Comparison of ENCODE assay signal across 11 mouse cellular contexts in genomic region chr7:46719526-46719925, GRCm38 (mm10). TPM values are rescaled to one million over a fixed set of nuclear protein-coding genes. Genes with fewer than 3 reads are reported as not detected.
DNase-seq lines count a peak whose midpoint lies in the region; ATAC-seq and TF ChIP-seq lines count a peak whose summit lies in the region.
"Had no signal": no experiment of that assay in that cellular context is flagged by ENCODE, and none has a peak within 500 bp of the region (broad histone marks: within the 10 kb centered on the region; RNA-seq: fewer than 3 reads in every experiment).

No protein-coding gene starts in this region.

- no peak for TF ChIP-seq CTCF in gastrocnemius, adult 2 months (IDR thresholded peaks at IDR 0.05)
- no peak for TF ChIP-seq CTCF in liver, postnatal 0 days (IDR thresholded peaks at IDR 0.05; ENCODE audit: low read depth)

- no peak overlapping the region for H3K27ac ChIP-seq in embryonic facial prominence, embryonic 12.5 days
- no peak overlapping the region for H3K27ac ChIP-seq in embryonic facial prominence, embryonic 10.5 days (replicated peaks)
- H3K27ac ChIP-seq in gastrocnemius, adult 2 months = peak overlapping the region; percentile 69; the same call in 1 of the 2 replicates
- H3K27ac ChIP-seq in liver, postnatal 0 days (ENCODE audit: low read depth) = 0 out of 2 replicates have a peak overlapping the region, but pooled peaks have one; percentile 2
- H3K27ac ChIP-seq in midbrain, embryonic 11.5 days (ENCODE audit: low read depth, low read length) = no peak overlapping the region
- H3K27ac ChIP-seq: forebrain, embryonic 13.5 days; limb, embryonic 13.5 days had no signal

- WGBS in embryonic facial prominence, embryonic 12.5 days = 80% methylated on average over 7 of the region's 7 CpGs
- 83% methylated on average over 7 of the region's 7 CpGs for WGBS in embryonic facial prominence, embryonic 10.5 days
- WGBS in liver, postnatal 0 days (ENCODE audit: insufficient replicate concordance) = 50% methylated on average over 7 of the region's 7 CpGs
- 81% methylated on average over 7 of the region's 7 CpGs for WGBS in midbrain, embryonic 11.5 days

- no peaks in the 10 kb centered on the region for H3K4me1 ChIP-seq in embryonic facial prominence, embryonic 12.5 days
- no peaks in the 10 kb centered on the region for H3K4me1 ChIP-seq in embryonic facial prominence, embryonic 10.5 days
- peaks cover 5% of the 10 kb centered on the region for H3K4me1 ChIP-seq in liver, postnatal 0 days (ENCODE audit: insufficient read depth)
- no peaks in the 10 kb centered on the region for H3K4me1 ChIP-seq in midbrain, embryonic 11.5 days (ENCODE audit: control insufficient read depth, insufficient read depth, low read length)
- H3K4me1 ChIP-seq: forebrain, embryonic 13.5 days; limb, embryonic 13.5 days had no signal

- 0 out of 2 replicates have a peak, but pooled peaks have one; percentile 52 for ATAC-seq in embryonic facial prominence, embryonic 12.5 days (ENCODE audit: insufficient number of reproducible peaks, insufficient read depth, low FRiP score, low TSS enrichment)
- peak; percentile 89 for ATAC-seq in liver, postnatal 0 days
- ATAC-seq in midbrain, embryonic 11.5 days (ENCODE audit: low FRiP score) = no peak

- DNase-seq in embryonic facial prominence, embryonic 10.5 days (ENCODE audit: low spot score) = no peak
- DNase-seq in NIH3T3 (ENCODE audit: low read depth) = peak; percentile 85
- DNase-seq in gastrocnemius, adult 2 months = peak; percentile 75
- peak; percentile 66 for DNase-seq in liver, postnatal 0 days
- no peak for DNase-seq in midbrain, embryonic 11.5 days (ENCODE audit: low spot score, missing footprints)
- DNase-seq in layer of hippocampus, postnatal 25 days (ENCODE audit: extremely low spot score in 1 of 2, low spot score in 1 of 2) = no peak
- DNase-seq in c-Kit-positive CD71-positive TER-119-positive erythroid progenitor cells, embryonic 14.5 days (ENCODE audit: low spot score) = no peak

- intact Hi-C loops in gastrocnemius, adult 2 months (cut with DNase I) = no loop called here

- H3K4me2 ChIP-seq in embryonic facial prominence, embryonic 12.5 days (replicated peaks) = no peak overlapping the region
- H3K4me2 ChIP-seq in liver, postnatal 0 days (ENCODE audit: low read depth, low read length) = no peak overlapping the region
- no peak overlapping the region for H3K4me2 ChIP-seq in midbrain, embryonic 11.5 days
- H3K4me2 ChIP-seq: forebrain, embryonic 13.5 days; limb, embryonic 13.5 days had no signal

- no peaks in the 10 kb centered on the region for H3K27me3 ChIP-seq in embryonic facial prominence, embryonic 12.5 days
- no peaks in the 10 kb centered on the region for H3K27me3 ChIP-seq in embryonic facial prominence, embryonic 10.5 days (replicated peaks; ENCODE audit: low read depth, poor library complexity, severe bottlenecking)
- H3K27me3 ChIP-seq in liver, postnatal 0 days (ENCODE audit: insufficient read depth, low read length) = no peaks in the 10 kb centered on the region
- no peaks in the 10 kb centered on the region for H3K27me3 ChIP-seq in midbrain, embryonic 11.5 days (ENCODE audit: control insufficient read depth, insufficient read depth, low read length)
- H3K27me3 ChIP-seq: limb, embryonic 13.5 days had no signal

- H3K36me3 ChIP-seq in embryonic facial prominence, embryonic 12.5 days = no peaks in the 10 kb centered on the region
- H3K36me3 ChIP-seq in embryonic facial prominence, embryonic 10.5 days (replicated peaks) = no peaks in the 10 kb centered on the region
- no peaks in the 10 kb centered on the region for H3K36me3 ChIP-seq in liver, postnatal 0 days (replicated peaks; ENCODE audit: insufficient read depth, low read length)
- H3K36me3 ChIP-seq in midbrain, embryonic 11.5 days (ENCODE audit: control insufficient read depth, insufficient read depth, low read length) = no peaks in the 10 kb centered on the region
- H3K36me3 ChIP-seq: limb, embryonic 13.5 days had no signal

- H3K9ac ChIP-seq in embryonic facial prominence, embryonic 12.5 days = no peak overlapping the region
- no peak overlapping the region for H3K9ac ChIP-seq in liver, postnatal 0 days (replicated peaks)
- no peak overlapping the region for H3K9ac ChIP-seq in midbrain, embryonic 11.5 days (ENCODE audit: low read length)
- H3K9ac ChIP-seq: forebrain, embryonic 13.5 days; limb, embryonic 13.5 days had no signal

- no peaks in the 10 kb centered on the region for H3K9me3 ChIP-seq in embryonic facial prominence, embryonic 12.5 days
- H3K9me3 ChIP-seq in embryonic facial prominence, embryonic 10.5 days = no peaks in the 10 kb centered on the region
- H3K9me3 ChIP-seq in liver, postnatal 0 days (ENCODE audit: low read length) = no peaks in the 10 kb centered on the region
- H3K9me3 ChIP-seq in midbrain, embryonic 11.5 days (ENCODE audit: control insufficient read depth, low read length) = no peaks in the 10 kb centered on the region
- H3K9me3 ChIP-seq: forebrain, embryonic 13.5 days; limb, embryonic 13.5 days had no signal

- H3K4me3 ChIP-seq in embryonic facial prominence, embryonic 12.5 days = no peak overlapping the region
- H3K4me3 ChIP-seq in embryonic facial prominence, embryonic 10.5 days = no peak overlapping the region
- no peak overlapping the region for H3K4me3 ChIP-seq in gastrocnemius, adult 2 months
- H3K4me3 ChIP-seq in liver, postnatal 0 days (ENCODE audit: low read depth, low read length) = no peak overlapping the region
- no peak overlapping the region for H3K4me3 ChIP-seq in midbrain, embryonic 11.5 days (ENCODE audit: low read depth, low read length)
- H3K4me3 ChIP-seq: forebrain, embryonic 13.5 days; limb, embryonic 13.5 days had no signal

- peak; percentile 76 for TF ChIP-seq EP300 in liver, postnatal 0 days (IDR thresholded peaks at IDR 0.05; ENCODE audit: low read depth)

RNA-seq across cellular contexts. Expression of gene Saa3, which starts 4.0 kb away (rescaled TPM):
- polyA plus RNA-seq in embryonic facial prominence, embryonic 12.5 days (2016; fragmentation: Nextera tagmentation; extraction: Ambion mirVana) = 0.17 TPM in 1 of 2 replicates, not detected in the other
- polyA plus RNA-seq in embryonic facial prominence, embryonic 10.5 days (2016; fragmentation: Nextera tagmentation; extraction: Ambion mirVana) = not detected in 2 replicates
- total RNA-seq in gastrocnemius, adult 2 months (2021) = not detected
- polyA plus RNA-seq in liver, postnatal 0 days (2015; fragmentation: Nextera tagmentation; extraction: Ambion mirVana) = 5.4 and 11.9 TPM in 2 replicates
- polyA plus RNA-seq in midbrain, embryonic 11.5 days (2014; fragmentation: Nextera tagmentation; extraction: Ambion mirVana) = 0.07 TPM in 1 of 2 replicates, not detected in the other
- not detected for total RNA-seq in layer of hippocampus, postnatal 25 days (2021)
- total RNA-seq: neutrophil, adult 5-6 weeks had no signal

RNA-seq across cellular contexts. Expression of gene Saal1, which starts 9.0 kb away (rescaled TPM):
- polyA plus RNA-seq in embryonic facial prominence, embryonic 12.5 days (2016; fragmentation: Nextera tagmentation; extraction: Ambion mirVana) = 37.3 and 39.2 TPM in 2 replicates
- polyA plus RNA-seq in embryonic facial prominence, embryonic 10.5 days (2016; fragmentation: Nextera tagmentation; extraction: Ambion mirVana) = 40.7 and 46.0 TPM in 2 replicates
- 1 to 10 TPM; 2.7 to 3.3 TPM for total RNA-seq in gastrocnemius, adult 2 months (2021)
- 6.5 and 6.9 TPM in 2 replicates for polyA plus RNA-seq in liver, postnatal 0 days (2015; fragmentation: Nextera tagmentation; extraction: Ambion mirVana)
- polyA plus RNA-seq in midbrain, embryonic 11.5 days (2014; fragmentation: Nextera tagmentation; extraction: Ambion mirVana) = 42.4 and 44.1 TPM in 2 replicates
- total RNA-seq in layer of hippocampus, postnatal 25 days (2021) = 10 to 100 TPM in 1 of 2 experiments, 1 to 10 TPM in 1; 9.5 to 10.6 TPM

RNA-seq across cellular contexts. Expression of gene Saa4, which starts 12.9 kb away (rescaled TPM):
- polyA plus RNA-seq in embryonic facial prominence, embryonic 12.5 days (2016; fragmentation: Nextera tagmentation; extraction: Ambion mirVana) = not detected in 2 replicates
- polyA plus RNA-seq in embryonic facial prominence, embryonic 10.5 days (2016; fragmentation: Nextera tagmentation; extraction: Ambion mirVana) = not detected in 2 replicates
- total RNA-seq in gastrocnemius, adult 2 months (2021) = not detected
- 2.3 and 2.4 TPM in 2 replicates for polyA plus RNA-seq in liver, postnatal 0 days (2015; fragmentation: Nextera tagmentation; extraction: Ambion mirVana)
- not detected in 2 replicates for polyA plus RNA-seq in midbrain, embryonic 11.5 days (2014; fragmentation: Nextera tagmentation; extraction: Ambion mirVana)
- total RNA-seq in layer of hippocampus, postnatal 25 days (2021) = not detected
- total RNA-seq: neutrophil, adult 5-6 weeks had no signal
- polyA plus RNA-seq: forebrain, embryonic 13.5 days; limb, embryonic 13.5 days had no signal

RNA-seq across cellular contexts. Expression of gene Saa1, which starts 23.3 kb away (rescaled TPM):
- polyA plus RNA-seq in embryonic facial prominence, embryonic 12.5 days (2016; fragmentation: Nextera tagmentation; extraction: Ambion mirVana) = 0.69 and 1.1 TPM in 2 replicates
- 1.3 and 1.5 TPM in 2 replicates for polyA plus RNA-seq in embryonic facial prominence, embryonic 10.5 days (2016; fragmentation: Nextera tagmentation; extraction: Ambion mirVana)
- total RNA-seq in gastrocnemius, adult 2 months (2021) = not detected
- polyA plus RNA-seq in liver, postnatal 0 days (2015; fragmentation: Nextera tagmentation; extraction: Ambion mirVana) = 0.38 and 0.63 TPM in 2 replicates
- polyA plus RNA-seq in midbrain, embryonic 11.5 days (2014; fragmentation: Nextera tagmentation; extraction: Ambion mirVana) = not detected in 2 replicates
- total RNA-seq in layer of hippocampus, postnatal 25 days (2021) = not detected
- total RNA-seq: neutrophil, adult 5-6 weeks had no signal
- polyA plus RNA-seq: forebrain, embryonic 13.5 days had no signal

RNA-seq across cellular contexts. Expression of gene Saa2, which starts 32.1 kb away (rescaled TPM):
- not detected in 2 replicates for polyA plus RNA-seq in embryonic facial prominence, embryonic 12.5 days (2016; fragmentation: Nextera tagmentation; extraction: Ambion mirVana)
- polyA plus RNA-seq in embryonic facial prominence, embryonic 10.5 days (2016; fragmentation: Nextera tagmentation; extraction: Ambion mirVana) = 1.5 and 1.8 TPM in 2 replicates
- total RNA-seq in gastrocnemius, adult 2 months (2021) = not detected
- polyA plus RNA-seq in liver, postnatal 0 days (2015; fragmentation: Nextera tagmentation; extraction: Ambion mirVana) = 0.19 and 0.25 TPM in 2 replicates
- not detected in 2 replicates for polyA plus RNA-seq in midbrain, embryonic 11.5 days (2014; fragmentation: Nextera tagmentation; extraction: Ambion mirVana)
- not detected for total RNA-seq in layer of hippocampus, postnatal 25 days (2021)
- total RNA-seq: neutrophil, adult 5-6 weeks had no signal
- polyA plus RNA-seq: forebrain, embryonic 13.5 days had no signal

Comparison
In these comparisons a context has a peak if more than half of its experiments do, and no peak if none do; other contexts are left out.
1. H3K27ac ChIP-seq: peak in gastrocnemius, adult 2 months (single experiment) and liver, postnatal 0 days (single experiment); none in embryonic facial prominence, embryonic 12.5 days (single experiment), embryonic facial prominence, embryonic 10.5 days (single experiment) and midbrain, embryonic 11.5 days (single experiment).
2. DNase-seq: peak in NIH3T3 (single experiment), gastrocnemius, adult 2 months (single experiment) and liver, postnatal 0 days (single experiment); none in embryonic facial prominence, embryonic 10.5 days (single experiment), midbrain, embryonic 11.5 days (single experiment), layer of hippocampus, postnatal 25 days (0 of 2) and c-Kit-positive CD71-positive TER-119-positive erythroid progenitor cells, embryonic 14.5 days (single experiment).